8 mouse cellular contexts compared by ENCODE assay signal in the genomic region with DNA sequence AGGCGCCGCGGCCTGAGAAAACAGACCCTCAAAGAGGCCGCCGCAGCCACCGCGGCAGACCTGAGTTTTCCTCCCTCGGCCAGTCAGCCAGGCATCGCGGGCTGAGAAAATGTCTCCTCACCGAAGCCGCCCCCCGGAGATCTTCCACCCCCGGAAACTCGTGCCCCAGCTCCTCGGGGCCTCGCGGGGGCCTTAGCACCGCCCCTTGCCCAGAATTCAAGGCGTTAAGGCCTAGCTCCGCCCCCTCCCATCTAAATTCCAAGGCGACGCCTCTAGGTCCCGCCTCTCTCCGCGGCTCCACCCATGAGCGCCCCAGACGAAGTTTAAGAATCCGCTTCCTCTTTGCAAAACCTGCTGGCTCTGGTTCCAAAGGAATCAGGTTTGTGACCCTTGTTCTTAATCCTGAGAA. TPM values are rescaled to one million over a fixed set of nuclear protein-coding genes. Genes with fewer than 3 reads are reported as not detected.
A peak's percentile ranks its signal among the peaks of the same experiment; 100 is the strongest.
DNase-seq lines count a peak whose midpoint lies in the region; ATAC-seq and TF ChIP-seq lines count a peak whose summit lies in the region.

Gene Zrsr2 (minus strand): TSS at position 195 of the 409 bp plus-strand sequence.

- peak; percentile 89 for DNase-seq in MEL-GATA-1-ER (ENCODE audit: extremely low read depth, low read depth)
- peak; percentile 67 to 82 for DNase-seq in cerebellum, adult 2 months
- peak; percentile 89 for DNase-seq in forebrain, postnatal 0 days
- peak; percentile 82 for DNase-seq in heart, postnatal 4 days
- peak; percentile 85 for DNase-seq in layer of hippocampus, adult 9-11 months
- DNase-seq in lung, postnatal 0 days (ENCODE audit: low spot score): peak; percentile 97
- peak; percentile 47 for DNase-seq in ovary, postnatal 14 days (ENCODE audit: low spot score)
- peak; percentile 93 for DNase-seq in thymus, postnatal 14 days

- peak; percentile 45; the same call in 1 of the 2 replicates for TF ChIP-seq POLR2A in cerebellum, adult 2 months (IDR thresholded peaks at IDR 0.05; ENCODE audit: borderline replicate concordance, insufficient read depth, low read length)

- H3K27ac ChIP-seq in cerebellum, adult 2 months (ENCODE audit: insufficient read depth, low read length): peak within 1 kb of the TSS; percentile 89
- peak within 1 kb of the TSS; percentile 95 for H3K27ac ChIP-seq in forebrain, postnatal 0 days (ENCODE audit: low read depth, low read length)
- peak within 1 kb of the TSS; percentile 96 for H3K27ac ChIP-seq in lung, postnatal 0 days (ENCODE audit: low read length)

- TF ChIP-seq CTCF in cerebellum, adult 2 months (IDR thresholded peaks at IDR 0.05; ENCODE audit: borderline replicate concordance, insufficient read depth, low read depth, low read length): no peak
- no peak for TF ChIP-seq CTCF in forebrain, postnatal 0 days (IDR thresholded peaks at IDR 0.05; ENCODE audit: low read depth)
- TF ChIP-seq CTCF in lung, postnatal 0 days (IDR thresholded peaks at IDR 0.05): no peak

- peak; percentile 97 for ATAC-seq in forebrain, postnatal 0 days
- peak; percentile 97 for ATAC-seq in lung, postnatal 0 days

- H3K9me3 ChIP-seq in forebrain, postnatal 0 days (ENCODE audit: low read length): no peaks in the 10 kb centered on the region
- H3K9me3 ChIP-seq in lung, postnatal 0 days (ENCODE audit: low read length): no peaks in the 10 kb centered on the region

- H3K9ac ChIP-seq in forebrain, postnatal 0 days: peak within 1 kb of the TSS; percentile 75
- H3K9ac ChIP-seq in lung, postnatal 0 days (replicated peaks; ENCODE audit: low read depth): peak within 1 kb of the TSS; percentile 69; the same call in 1 of the 2 replicates

- WGBS in cerebellum, adult 2 months: 4% methylated on average over 22 of the region's 29 CpGs
- 25% methylated on average over 29 of the region's 29 CpGs for WGBS in forebrain, postnatal 0 days
- 7% methylated on average over 19 of the region's 29 CpGs for WGBS in lung, postnatal 0 days

- no peak for TF ChIP-seq EP300 in lung, postnatal 0 days (IDR thresholded peaks at IDR 0.05)

- H3K4me3 ChIP-seq in cerebellum, adult 2 months (replicated peaks; ENCODE audit: insufficient read depth, low read depth, low read length): peak within 1 kb of the TSS; percentile 67
- H3K4me3 ChIP-seq in forebrain, postnatal 0 days (ENCODE audit: low read depth, low read length): peak within 1 kb of the TSS; percentile 63
- H3K4me3 ChIP-seq in lung, postnatal 0 days (ENCODE audit: low read depth, low read length): peak within 1 kb of the TSS; percentile 60

- H3K4me2 ChIP-seq in forebrain, postnatal 0 days (ENCODE audit: low read depth): peak within 1 kb of the TSS; percentile 50
- peak within 1 kb of the TSS; percentile 49 for H3K4me2 ChIP-seq in lung, postnatal 0 days (replicated peaks; ENCODE audit: low read depth, low read length)

- no peaks in the 10 kb centered on the region for H3K36me3 ChIP-seq in forebrain, postnatal 0 days (ENCODE audit: insufficient read depth)
- no peaks in the 10 kb centered on the region for H3K36me3 ChIP-seq in lung, postnatal 0 days (ENCODE audit: insufficient read depth, low read length)

- H3K27me3 ChIP-seq in cerebellum, adult 2 months (ENCODE audit: control insufficient read depth, insufficient read depth, low read length): no peaks in the 10 kb centered on the region
- H3K27me3 ChIP-seq in forebrain, postnatal 0 days (ENCODE audit: insufficient read depth, low read length): no peaks in the 10 kb centered on the region
- no peaks in the 10 kb centered on the region for H3K27me3 ChIP-seq in lung, postnatal 0 days (replicated peaks; ENCODE audit: insufficient read depth, low read length)

- H3K4me1 ChIP-seq in cerebellum, adult 2 months (ENCODE audit: control insufficient read depth, insufficient read depth, low read length): no peaks in the 10 kb centered on the region
- H3K4me1 ChIP-seq in forebrain, postnatal 0 days (ENCODE audit: insufficient read depth): no peaks in the 10 kb centered on the region
- H3K4me1 ChIP-seq in lung, postnatal 0 days (ENCODE audit: insufficient read depth, low read depth, low read length): no peaks in the 10 kb centered on the region

RNA-seq across cellular contexts. Expression of gene Zrsr2, which starts in this region (rescaled TPM):
- 32.4 and 36.8 TPM in 2 replicates for polyA plus RNA-seq in cerebellum, adult 2 months (2012; rRNA removed)
- 18.5 and 24.4 TPM in 2 replicates for total RNA-seq in forebrain, postnatal 0 days (2014; rRNA removed)
- 73.9 and 81.3 TPM in 2 replicates for polyA plus RNA-seq in forebrain, postnatal 0 days (2015; fragmentation: Nextera tagmentation; extraction: Ambion mirVana)
- total RNA-seq in heart, postnatal 4 days (2021): 10 to 100 TPM; 13.7 to 24.4 TPM
- polyA plus RNA-seq in lung, postnatal 0 days (2015; fragmentation: Nextera tagmentation; extraction: Ambion mirVana): 30.5 and 32.8 TPM in 2 replicates

Comparison
In these comparisons a context has a peak if more than half of its experiments do, and no peak if none do; other contexts are left out.
1. Peak in every context shown above with its lines: DNase-seq, ATAC-seq, H3K4me3 ChIP-seq and H3K27ac ChIP-seq.
2. DNase-seq: peak in every context shown above with its lines; median percentile 97 in lung, postnatal 0 days; 93 in thymus, postnatal 14 days; 89 in MEL-GATA-1-ER; 89 in forebrain, postnatal 0 days; 85 in layer of hippocampus, adult 9-11 months; 82 in heart, postnatal 4 days; 74 in cerebellum, adult 2 months; 47 in ovary, postnatal 14 days.